Mouse (Mus musculus) stomach, postnatal 0 days (tissue): ENCODE measurements around the gene Tenm4.

Experiments used
- CTCF ChIP-seq: IDR thresholded peaks from 2 replicates; pipeline ENCODE4 v1.5.1; 2016; ENCODE audit warnings: antibody characterized with exemption, low read depth, mild to moderate bottlenecking, moderate library complexity
- EP300 ChIP-seq: optimal IDR thresholded peaks from 2 replicates; pipeline ENCODE3; 2016; ENCODE audit warnings: antibody characterized with exemption

DNA sequence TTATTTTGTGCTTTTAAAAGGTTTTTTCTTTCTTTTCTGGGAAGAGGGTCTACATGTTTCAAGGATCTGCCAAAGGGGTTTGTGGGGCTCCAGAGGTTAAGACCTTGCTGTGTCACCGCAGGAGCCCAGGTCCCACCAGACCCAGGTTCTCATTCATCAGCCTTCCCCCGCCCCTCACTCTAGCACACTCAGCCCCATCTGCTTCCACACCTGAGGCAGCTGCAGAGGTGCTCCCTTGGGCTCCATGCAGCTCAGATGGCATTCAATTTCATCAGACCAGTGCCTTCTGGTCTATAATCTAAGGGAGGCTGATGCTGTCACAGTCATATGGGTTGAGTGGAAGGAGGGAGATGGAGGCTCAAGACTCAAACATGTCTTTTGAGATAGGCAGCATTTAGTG lies 172.6 kb downstream of the Tenm4 start:
- TF ChIP-seq CTCF (no peak), EP300 (no peak)
